Mouse (Mus musculus) CH12F3 (cell line): ENCODE measurements around the gene Pqlc2.

Experiments used
- in situ Hi-C: fragments of 300-500 bp; cut with MboI; formaldehyde crosslinking; loops from 2 replicates; pipeline ENCODE4 v1.14.3; 2020; ENCODE audit warnings: low sequenced_read_pairs

The Pqlc2 gene

DNA sequence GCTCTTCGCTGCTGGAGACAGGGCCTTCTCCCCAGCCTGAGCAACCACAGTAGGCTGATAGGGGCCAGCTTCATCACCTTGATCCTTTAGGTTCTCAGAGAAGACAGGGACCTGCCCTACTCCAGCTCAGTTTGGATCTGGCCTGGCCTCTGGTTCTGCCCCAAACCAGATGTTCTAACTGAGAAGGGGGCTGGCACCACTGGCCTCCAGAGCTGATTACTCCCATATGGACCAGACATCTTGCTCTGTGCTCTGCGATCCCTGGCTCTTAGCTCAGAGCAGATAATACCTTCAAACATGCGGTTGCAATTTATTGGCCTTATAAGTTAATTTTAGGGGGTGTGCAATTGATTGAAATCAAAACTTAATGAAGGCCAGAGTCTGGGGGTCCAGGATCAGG lies 43.2 kb downstream of the Pqlc2 start:
- in situ Hi-C loops, result no loop called here

DNA sequence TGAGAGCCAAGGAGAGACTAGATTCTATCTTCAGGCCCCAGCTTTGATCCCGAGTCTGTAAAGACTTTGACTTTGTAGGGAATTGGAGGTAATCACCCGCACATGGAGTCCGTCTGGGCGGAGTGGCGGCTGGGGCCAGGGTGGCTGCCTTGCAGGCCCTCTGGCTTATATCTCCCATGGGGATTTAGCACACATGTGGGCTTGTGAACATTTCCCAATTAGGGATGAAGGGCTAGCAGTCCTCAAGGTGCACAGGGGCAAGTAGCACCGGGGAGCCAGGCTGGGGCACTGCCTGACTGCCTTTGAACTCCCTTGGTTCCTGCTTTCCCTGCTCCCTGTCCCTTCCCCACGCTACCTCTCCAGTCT lies 44.0 kb downstream of the Pqlc2 start:
- in situ Hi-C loops, result no loop called here

DNA sequence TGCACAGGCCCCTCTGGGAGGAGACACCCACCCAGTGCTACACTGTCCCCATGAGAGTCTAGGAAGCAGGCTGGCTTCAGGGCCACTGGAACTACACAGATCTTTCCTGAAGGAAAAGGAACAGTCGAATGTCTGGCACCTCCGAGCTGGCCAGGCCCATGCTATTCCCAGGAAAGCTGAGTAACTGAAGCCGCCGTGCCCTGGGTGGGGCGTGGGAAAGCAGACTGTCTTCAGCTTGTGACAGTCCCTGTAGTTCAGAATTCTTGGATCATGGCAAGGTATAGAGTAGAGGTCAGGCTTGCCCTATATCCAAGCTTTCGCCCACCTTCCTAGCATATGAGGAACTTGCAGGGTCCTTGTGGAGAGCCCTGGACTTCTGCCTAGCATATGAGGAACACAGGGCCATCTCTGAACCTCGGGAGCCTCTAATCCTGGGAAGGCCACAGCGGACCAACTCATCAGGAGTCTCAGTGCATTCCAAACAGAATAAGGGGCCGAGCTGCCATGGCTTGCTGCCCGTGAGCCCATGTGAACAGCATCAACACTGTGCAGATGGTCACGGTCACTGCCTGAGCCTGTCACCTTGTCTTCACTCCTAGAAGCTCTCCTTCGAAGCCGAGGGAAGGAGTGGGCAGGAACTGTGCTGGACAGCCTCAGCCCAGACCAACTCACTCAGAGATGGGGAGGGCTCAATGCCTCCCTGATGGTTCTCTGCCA lies 44.6 kb downstream of the Pqlc2 start:
- in situ Hi-C loops, result no loop called here

DNA sequence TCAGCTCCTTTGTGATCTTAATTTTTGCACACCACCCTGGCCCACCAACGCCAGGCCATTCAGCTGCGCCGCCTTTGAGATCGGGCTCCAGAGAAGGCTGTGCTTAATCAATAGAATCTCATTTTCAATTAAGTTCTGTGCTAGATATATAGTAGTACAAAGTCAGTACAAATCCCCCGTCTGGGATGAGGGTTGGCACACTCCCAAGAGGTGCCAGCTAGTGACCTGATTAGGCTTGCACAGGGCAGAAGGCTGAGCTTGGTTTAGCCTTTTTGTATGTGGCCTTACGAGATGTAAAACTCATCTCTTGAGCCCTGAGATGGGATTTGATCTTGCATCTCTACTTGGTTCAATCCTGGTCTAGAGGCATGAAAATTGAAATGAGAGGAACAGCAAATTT lies 47.5 kb downstream of the Pqlc2 start:
- in situ Hi-C loops, result no loop called here

DNA sequence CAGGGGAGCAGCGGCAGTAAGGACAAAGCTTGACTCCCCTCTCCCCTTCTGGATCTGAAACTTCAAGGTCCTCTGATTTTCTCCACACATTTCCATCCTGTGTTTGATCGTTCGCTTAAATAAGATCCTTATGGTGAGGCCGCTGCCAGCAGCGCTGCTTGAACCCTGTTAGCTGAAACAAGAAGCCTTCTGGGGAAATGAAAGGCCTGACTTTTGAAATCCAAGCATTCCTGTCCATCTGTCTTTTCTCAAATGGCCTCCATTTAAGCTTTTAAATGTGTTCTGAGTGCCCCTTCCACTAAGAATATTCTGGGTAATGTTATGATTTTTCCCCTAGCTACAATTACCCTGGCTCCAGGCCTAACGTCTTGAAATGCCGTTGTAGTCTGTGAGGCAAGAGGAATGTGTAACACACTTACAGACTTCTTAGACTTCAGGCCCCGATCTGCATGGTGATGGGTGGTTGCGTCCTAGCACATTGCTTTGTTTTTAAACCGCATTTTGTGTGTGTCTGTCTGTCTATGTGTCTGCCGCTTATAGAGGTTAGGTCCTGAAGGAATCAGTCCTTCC lies 51.1 kb downstream of the Pqlc2 start:
- in situ Hi-C loops, result loop anchor here (10.0 kb wide), 1 partner anchor 175 kb away; no protein-coding TSS in a partner anchor

DNA sequence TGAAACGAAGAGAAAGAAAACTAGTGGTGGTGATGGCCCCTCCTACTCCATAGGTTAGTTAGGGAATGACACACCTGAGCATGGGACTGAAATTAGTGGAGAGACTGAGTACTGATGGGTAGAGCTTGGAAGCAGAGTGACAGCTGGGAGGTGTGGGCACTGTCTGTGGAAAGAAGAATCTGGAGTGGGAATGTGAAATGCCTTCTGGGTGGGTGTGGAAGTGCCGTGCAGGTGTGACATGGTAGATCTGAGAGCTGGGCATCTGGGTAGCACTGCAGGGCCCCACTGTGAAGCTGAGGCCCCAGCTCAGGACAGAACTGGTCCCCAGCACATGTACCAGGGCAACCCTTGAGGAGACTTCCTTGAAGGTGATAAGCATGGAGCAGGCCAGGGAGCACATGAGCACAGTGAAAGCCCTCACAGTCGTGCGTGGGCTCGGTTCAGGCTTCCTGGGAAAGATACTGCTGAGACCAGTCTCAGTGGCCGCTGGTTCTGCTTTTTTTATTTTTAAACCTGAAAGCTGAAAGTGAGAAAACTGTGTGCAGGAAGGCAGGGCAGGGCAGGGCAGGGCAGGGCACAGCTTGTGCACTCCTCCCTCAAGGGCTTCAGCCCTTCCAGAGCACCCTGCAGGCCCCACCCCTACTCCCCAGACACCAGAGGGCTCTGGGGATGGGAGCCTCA lies 51.7 kb downstream of the Pqlc2 start:
- in situ Hi-C loops, result loop anchor here (10.0 kb wide), 1 partner anchor 174 kb away; no protein-coding TSS in a partner anchor

DNA sequence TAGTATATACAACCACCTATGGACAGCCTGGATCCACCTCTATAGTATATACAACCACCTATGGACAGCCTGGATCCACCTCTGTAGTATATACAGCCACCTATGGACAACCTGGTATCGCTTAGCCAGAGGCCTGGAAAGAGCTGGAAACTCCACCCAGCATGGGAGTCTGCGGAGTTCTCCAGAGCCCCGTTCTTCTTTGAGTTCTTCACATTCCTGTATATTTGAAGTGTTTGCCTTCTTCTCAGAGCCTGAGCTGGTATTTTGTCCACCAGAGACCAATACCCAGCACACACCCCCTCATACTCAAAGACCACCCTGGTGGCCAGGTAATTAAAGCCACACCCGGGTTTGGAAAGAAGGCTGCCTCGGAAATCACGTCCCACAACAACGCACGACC lies 53.8 kb downstream of the Pqlc2 start:
- in situ Hi-C loops, result loop anchor here (10.0 kb wide), 1 partner anchor 172 kb away; no protein-coding TSS in a partner anchor

DNA sequence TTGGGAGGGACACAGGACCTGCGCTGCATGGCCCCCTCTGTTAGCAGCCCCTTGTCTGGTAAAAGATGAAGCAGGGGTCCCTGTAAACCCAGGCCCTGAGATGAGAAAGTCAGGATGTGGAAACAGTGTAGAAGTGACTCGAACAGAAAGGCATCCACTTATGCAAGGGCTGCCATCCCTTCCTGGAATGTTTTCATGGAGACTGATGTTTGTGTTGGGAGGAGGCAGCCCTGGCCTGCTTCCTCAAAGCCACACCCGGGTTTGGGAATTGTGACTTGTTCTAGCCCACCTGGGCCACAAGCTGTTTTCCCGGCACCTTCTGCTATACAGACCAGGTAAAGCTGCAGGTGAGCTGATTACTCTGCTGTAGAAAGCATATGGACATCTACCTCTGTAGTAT lies 54.4 kb downstream of the Pqlc2 start:
- in situ Hi-C loops, result loop anchor here (10.0 kb wide), 1 partner anchor 171 kb away; no protein-coding TSS in a partner anchor

DNA sequence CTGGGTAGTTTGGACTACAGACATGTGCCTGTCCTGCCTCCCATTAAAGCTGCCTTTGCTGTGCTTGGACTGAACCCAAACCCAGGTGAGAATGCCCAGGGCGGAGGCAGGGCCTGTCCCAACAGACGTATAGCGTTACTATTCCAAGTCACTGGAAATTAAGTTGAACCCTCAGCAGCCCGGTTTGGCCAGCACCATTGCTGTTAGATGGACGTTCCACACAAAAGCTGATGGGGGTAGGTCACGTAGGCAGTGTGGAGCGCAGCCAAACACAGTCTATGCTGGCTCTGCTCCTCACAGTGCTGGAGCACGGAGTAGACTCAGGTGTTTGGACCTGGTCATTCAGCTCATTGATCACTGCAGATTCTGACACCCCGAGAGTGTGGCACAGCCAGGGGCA lies 57.3 kb downstream of the Pqlc2 start:
- in situ Hi-C loops, result loop anchor here (10.0 kb wide), 1 partner anchor 168 kb away; no protein-coding TSS in a partner anchor

DNA sequence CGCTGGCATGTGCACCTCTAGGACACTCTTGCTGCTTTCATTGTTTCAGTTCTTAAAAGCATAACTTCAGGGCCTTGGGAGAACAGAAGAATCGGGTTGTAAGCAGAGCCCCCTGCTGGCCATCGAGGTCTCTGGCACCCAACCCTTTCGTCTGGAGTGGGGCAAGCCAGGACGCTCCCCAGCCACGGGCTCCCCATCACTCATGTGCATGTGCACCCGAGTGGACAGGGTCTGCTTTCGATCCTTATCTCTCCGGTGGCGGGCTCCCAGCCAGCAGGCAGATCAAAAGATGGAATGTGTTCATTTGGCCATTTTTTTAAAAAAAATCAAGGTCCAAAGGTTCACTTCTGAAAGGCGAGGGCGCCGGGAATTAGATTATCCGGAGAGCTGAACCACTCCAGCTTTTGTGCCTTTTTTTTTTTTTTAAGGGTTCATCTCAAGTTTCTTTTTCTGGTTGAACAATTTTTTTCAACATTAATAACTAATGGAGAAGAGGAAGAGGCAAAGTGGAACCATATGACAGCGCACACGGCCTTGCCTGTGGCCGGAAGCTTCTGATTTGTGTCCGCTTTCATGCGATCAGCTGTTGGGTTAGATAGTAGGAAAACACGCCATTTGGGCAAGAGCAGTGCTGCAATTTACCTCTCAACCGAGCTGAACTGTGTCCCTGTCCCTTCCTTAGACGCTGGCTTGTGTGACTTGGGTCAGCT lies 58.3 kb downstream of the Pqlc2 start:
- in situ Hi-C loops, result loop anchor here (10.0 kb wide), 1 partner anchor 167 kb away; no protein-coding TSS in a partner anchor

DNA sequence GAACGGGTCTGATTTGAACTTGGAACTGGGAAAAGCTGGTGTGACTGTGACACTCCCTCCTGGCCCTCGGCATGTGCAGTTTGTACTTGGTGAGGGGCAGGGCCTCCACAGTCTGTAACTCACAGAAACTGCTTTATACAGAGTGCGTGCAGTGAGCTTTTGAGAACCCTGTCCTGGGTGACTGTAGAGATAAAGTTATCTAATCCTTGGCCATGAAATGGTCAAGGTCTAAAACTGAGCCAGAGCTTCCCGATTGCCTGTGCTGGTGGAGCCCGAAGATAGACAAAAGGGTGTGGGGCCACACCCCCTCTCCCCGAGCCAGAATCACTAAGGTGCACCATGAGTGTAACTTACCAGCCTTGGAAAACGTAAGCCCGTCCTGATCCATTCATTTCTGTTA lies 59.6 kb downstream of the Pqlc2 start:
- in situ Hi-C loops, result loop anchor here (10.0 kb wide), 1 partner anchor 166 kb away; no protein-coding TSS in a partner anchor

DNA sequence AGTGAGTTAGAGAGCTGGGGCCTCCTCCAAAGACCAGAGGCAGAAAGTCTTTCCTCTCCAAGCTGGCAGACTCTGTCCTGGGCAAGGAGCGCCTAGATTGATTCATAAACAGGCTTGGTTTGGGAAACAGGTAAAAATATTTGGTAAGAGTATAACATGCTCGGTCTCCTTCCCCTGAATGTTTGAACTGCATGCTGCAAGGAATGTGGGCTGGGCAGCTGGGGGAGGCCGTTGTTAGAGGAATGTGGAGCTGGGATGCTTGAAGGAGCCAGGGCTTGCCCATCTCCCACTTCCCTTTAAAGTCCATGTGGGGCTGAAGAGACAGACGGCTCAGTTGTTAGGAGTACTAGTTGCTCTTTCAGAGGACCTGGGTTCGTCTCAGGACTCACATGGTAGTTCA lies 60.5 kb downstream of the Pqlc2 start:
- in situ Hi-C loops, result loop anchor here (10.0 kb wide), 1 partner anchor 165 kb away; no protein-coding TSS in a partner anchor

DNA sequence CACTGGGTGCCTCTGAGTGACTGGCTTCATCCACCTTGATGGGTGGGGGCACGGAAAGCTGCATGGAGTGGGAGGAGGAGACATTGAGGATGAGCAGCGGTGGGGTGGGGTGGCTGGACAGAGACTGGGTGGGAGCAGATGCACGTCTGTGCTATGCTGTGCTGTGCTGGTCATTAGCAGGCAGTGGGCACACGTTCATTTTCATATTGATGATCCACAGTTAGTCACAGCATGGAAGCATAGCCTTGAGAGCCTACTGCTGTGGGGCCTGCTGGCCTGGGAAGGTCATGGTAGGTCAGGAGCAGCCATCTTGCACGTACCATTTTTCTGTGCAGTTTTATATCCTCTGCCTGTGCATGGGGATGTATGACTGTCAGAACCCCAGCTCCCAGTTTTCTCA lies 61.8 kb downstream of the Pqlc2 start:
- in situ Hi-C loops, result no loop called here

DNA sequence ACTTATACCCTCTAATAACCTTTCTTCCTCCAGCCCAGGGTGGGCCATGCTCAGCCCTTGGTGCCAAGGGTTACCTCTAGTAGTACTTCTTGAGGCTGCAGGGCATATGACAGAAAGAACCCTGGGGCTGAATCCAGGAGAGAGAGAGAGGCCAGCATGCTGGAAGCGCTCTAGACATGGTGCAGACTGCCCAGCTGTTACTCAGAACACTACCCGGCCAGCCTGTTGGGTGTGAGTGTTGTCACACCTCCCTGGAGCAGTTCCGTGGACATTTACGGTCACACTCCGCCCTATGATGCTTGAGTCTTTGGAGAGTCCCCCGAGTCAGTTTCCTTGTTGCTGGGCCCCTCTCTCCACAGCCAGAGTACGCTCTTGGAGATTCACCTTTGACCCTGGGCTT lies 62.5 kb downstream of the Pqlc2 start:
- in situ Hi-C loops, result no loop called here

DNA sequence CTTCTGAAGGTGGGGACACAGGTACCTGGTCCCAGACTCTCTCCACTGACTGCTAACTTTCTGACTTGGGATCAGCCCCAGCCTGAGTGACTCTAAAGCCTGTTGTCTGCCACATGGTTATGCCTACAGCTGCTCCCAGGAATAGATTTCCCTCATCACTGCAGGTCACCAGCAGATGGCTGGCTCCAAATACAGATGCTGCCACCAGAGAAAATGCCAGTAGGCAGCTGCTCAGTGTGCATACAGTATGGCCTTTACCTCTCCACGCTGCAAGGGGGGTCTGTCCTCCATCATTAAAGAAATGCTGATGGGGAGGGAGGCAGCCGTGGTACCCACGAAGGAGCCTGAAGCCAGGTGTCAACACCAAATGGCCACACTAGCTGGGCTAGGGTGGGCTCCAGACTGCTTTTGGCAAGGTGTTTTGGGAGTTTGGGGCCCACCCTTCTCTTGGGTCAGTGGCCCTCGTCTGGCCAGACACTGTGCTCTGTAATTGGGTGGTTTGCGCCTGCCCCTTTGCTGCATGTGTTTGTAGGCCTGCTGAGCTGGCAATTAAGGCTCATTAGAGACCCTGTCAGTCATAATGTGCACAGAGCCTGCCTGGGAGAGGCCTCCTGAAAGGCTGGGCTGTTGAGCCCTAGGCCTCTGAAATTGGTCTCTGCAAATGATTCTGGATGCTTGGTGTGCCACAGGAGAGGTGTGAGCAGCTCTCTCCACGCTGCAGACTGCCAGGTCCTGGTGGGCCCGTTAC lies 64.2 kb downstream of the Pqlc2 start:
- in situ Hi-C loops, result no loop called here

DNA sequence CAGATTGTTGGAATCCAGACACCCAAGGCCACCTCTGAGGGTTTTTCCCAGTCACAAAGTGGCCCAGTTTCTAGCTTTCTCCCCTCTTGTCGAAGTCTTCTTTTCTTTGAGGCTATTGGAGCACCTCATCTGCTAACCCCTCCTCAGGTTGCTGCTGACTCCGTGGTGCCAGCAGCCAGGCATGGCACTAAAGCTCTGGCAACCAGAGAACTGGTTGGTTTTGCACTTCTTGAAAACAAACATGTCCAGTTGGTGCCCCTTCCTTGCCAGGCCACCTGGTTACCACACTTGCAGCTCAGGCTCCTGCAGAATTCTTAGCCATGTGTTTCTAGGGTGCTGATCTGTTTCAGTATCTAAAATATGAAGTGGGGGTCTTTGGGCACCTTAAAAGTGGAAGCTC lies 65.0 kb downstream of the Pqlc2 start:
- in situ Hi-C loops, result no loop called here

DNA sequence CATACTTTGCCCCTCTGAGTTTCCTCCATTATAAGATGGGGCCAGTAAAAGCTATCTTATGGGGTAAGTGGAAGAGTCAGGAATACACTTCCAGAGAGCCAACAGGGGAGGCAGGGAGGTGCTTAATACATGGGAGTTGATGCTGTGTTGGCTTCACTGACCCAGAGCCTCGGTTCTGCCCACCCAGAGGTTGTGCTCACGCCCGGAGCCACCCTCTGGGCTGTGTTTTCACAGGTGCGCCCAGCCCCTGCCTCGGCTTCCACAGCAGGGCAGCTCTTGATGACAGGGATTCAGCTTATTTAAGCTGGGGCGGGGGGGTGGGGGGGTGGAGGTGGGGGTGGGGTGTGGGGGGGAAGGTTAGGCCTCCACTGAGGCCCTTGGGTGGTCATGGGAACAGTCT lies 65.7 kb downstream of the Pqlc2 start:
- in situ Hi-C loops, result no loop called here

DNA sequence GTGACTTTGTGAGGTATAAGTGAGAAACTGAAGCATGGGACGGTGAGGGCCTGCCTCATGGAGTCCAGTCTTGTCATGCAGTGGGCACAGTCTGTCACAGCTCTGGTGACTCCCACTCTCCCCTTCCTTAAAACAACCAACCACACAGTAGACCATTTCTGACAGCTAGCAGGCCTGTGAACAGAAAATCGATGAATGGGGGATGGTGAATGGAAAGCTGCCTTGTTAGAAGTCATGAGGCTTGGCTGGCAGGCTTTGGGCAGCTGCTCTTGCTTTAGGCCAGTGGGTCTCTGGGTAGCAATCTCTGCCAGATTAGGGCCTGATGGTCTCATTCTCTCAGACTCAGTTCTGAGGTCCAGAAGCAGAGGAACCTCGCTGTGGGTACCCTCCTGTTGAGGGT lies 66.3 kb downstream of the Pqlc2 start:
- in situ Hi-C loops, result no loop called here
